Mouse (Mus musculus) heart, postnatal 0 days (tissue): Measurements from ENCODE around the gene Rdh16.

ENCODE experiments used
- CTCF ChIP-seq: IDR thresholded peaks from 2 replicates; pipeline ENCODE4 v1.5.1; 2016; ENCODE audit warnings: antibody characterized with exemption, control low read depth, low read depth
- EP300 ChIP-seq: IDR thresholded peaks from 2 replicates; pipeline ENCODE4 v1.6.1; 2016; ENCODE audit warnings: antibody characterized with exemption, low read depth

GRCm38 (mm10) chr10:127849628-127850027 is 48.7 kb downstream of the Rdh16 start, which contains the start of gene Rdh19:
- TF ChIP-seq CTCF (no peak), EP300 (no peak)
